Mouse (Mus musculus): ENCODE data around the gene Tstd2. TPM values are rescaled to one million over a fixed set of nuclear protein-coding genes. Genes with fewer than 3 reads are reported as not detected.

The Tstd2 gene
- 23.4 and 26.6 TPM in 2 replicates for polyA plus RNA-seq (2014; fragmentation: Nextera tagmentation; extraction: Ambion mirVana)

- WGBS (ENCODE audit: insufficient replicate concordance) = under 1% methylated on average over 86 of the region's 90 CpGs
- H3K4me2 ChIP-seq = peak within 1 kb of the TSS; percentile 67
- peaks cover 13% of the 10 kb centered on the region for H3K4me1 ChIP-seq (ENCODE audit: control insufficient read depth, insufficient read depth, low read length)
- H3K27ac ChIP-seq (ENCODE audit: low read depth, low read length) = peak within 1 kb of the TSS; percentile 99
- peaks cover 8% of the 10 kb centered on the region for H3K36me3 ChIP-seq (ENCODE audit: control insufficient read depth, insufficient read depth, low read length)
- H3K9ac ChIP-seq (ENCODE audit: low read depth, low read length) = peak within 1 kb of the TSS; percentile 90
- H3K9me3 ChIP-seq (replicated peaks; ENCODE audit: control insufficient read depth, low read length) = no peaks in the 10 kb centered on the region
- peak; percentile 90 for ATAC-seq (replicated peaks; ENCODE audit: insufficient number of reproducible peaks, low FRiP score, low TSS enrichment)
- H3K4me3 ChIP-seq (ENCODE audit: low read depth, low read length) = peak within 1 kb of the TSS; percentile 88
- H3K27me3 ChIP-seq (ENCODE audit: control insufficient read depth, insufficient read depth, low read length) = no peaks in the 10 kb centered on the region
Observed at GRCm38 (mm10) chr4:46138287-46139222, at the start of gene Tstd2, which contains the start of gene Ncbp1. Tstd2 (minus strand) TSS chr4:46138694. Ncbp1 (plus strand) TSS chr4:46138613.

GRCm38 (mm10) chr4:46186466-46186865 lies 48.0 kb upstream of the Tstd2 start:
- Histone ChIP-seq H3K4me1 (ENCODE audit: control insufficient read depth, insufficient read depth, low read length) (no peaks in the 10 kb centered on the region), H3K4me3 (ENCODE audit: low read depth, low read length) (no peak overlapping the region), H3K9ac (ENCODE audit: low read depth, low read length) (no peak overlapping the region), H3K36me3 (ENCODE audit: control insufficient read depth, insufficient read depth, low read length) (peaks cover 16% of the 10 kb centered on the region), H3K27ac (ENCODE audit: low read depth, low read length) (no peak overlapping the region), H3K9me3 (replicated peaks; ENCODE audit: control insufficient read depth, low read length) (no peaks in the 10 kb centered on the region), H3K4me2 (no peak overlapping the region), H3K27me3 (ENCODE audit: control insufficient read depth, insufficient read depth, low read length) (no peaks in the 10 kb centered on the region)
- no peak for ATAC-seq (replicated peaks; ENCODE audit: insufficient number of reproducible peaks, low FRiP score, low TSS enrichment)
- WGBS (ENCODE audit: insufficient replicate concordance) = 84% methylated on average over 3 of the region's 3 CpGs

DNA sequence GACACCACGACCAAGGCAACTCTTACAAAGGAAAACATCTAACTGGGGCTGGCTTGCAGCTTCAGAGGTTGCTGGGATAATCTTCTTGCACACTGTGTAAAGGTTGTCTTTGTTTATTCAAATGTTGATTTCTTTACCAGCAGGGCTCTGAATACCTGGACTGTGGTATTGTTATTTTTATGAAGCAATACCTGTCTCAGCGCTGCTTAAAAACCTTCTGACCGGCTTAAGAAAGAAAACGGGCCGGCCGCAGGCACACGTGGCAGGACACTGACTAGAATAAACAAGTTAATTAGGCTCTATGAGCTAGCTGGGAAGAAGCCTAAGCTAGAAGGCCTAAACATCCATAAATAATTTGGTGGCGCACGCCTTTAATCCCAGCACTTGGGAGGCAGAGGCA lies 47.4 kb upstream of the Tstd2 start:
- Histone ChIP-seq H3K4me1 (ENCODE audit: control insufficient read depth, insufficient read depth, low read length) (no peaks in the 10 kb centered on the region), H3K36me3 (ENCODE audit: control insufficient read depth, insufficient read depth, low read length) (peaks cover 16% of the 10 kb centered on the region), H3K27ac (ENCODE audit: low read depth, low read length) (no peak overlapping the region), H3K4me3 (ENCODE audit: low read depth, low read length) (no peak overlapping the region), H3K4me2 (no peak overlapping the region), H3K27me3 (ENCODE audit: control insufficient read depth, insufficient read depth, low read length) (no peaks in the 10 kb centered on the region), H3K9me3 (replicated peaks; ENCODE audit: control insufficient read depth, low read length) (no peaks in the 10 kb centered on the region), H3K9ac (ENCODE audit: low read depth, low read length) (no peak overlapping the region)
- no peak for ATAC-seq (replicated peaks; ENCODE audit: insufficient number of reproducible peaks, low FRiP score, low TSS enrichment)
- 82% methylated on average over 9 of the region's 9 CpGs for WGBS (ENCODE audit: insufficient replicate concordance)

DNA sequence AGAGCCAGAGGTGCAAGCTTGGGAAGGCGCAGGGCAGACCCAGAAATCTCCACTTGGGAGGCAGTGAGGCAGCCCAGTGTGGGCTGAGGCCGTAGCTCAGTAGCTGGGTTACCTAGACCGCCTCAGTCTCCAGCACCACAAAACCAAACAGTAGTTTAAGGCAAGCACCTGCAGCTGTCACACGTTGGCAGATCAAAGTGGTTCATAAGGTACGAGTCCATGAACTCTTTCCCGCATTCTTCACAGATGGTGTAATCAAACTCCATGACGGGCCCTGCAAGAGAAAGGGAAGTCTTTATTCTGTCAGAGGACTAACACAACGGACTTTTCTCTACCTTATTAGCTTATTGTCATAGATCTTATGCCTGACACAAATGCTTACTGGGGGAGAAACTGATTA lies 46.9 kb upstream of the Tstd2 start:
- Histone ChIP-seq H3K4me2 (no peak overlapping the region), H3K9ac (ENCODE audit: low read depth, low read length) (no peak overlapping the region), H3K27ac (ENCODE audit: low read depth, low read length) (no peak overlapping the region), H3K4me1 (ENCODE audit: control insufficient read depth, insufficient read depth, low read length) (no peaks in the 10 kb centered on the region), H3K27me3 (ENCODE audit: control insufficient read depth, insufficient read depth, low read length) (no peaks in the 10 kb centered on the region), H3K4me3 (ENCODE audit: low read depth, low read length) (no peak overlapping the region), H3K9me3 (replicated peaks; ENCODE audit: control insufficient read depth, low read length) (no peaks in the 10 kb centered on the region), H3K36me3 (ENCODE audit: control insufficient read depth, insufficient read depth, low read length) (peaks cover 14% of the 10 kb centered on the region)
- WGBS (ENCODE audit: insufficient replicate concordance) = 75% methylated on average over 8 of the region's 8 CpGs
- no peak for ATAC-seq (replicated peaks; ENCODE audit: insufficient number of reproducible peaks, low FRiP score, low TSS enrichment)

GRCm38 (mm10) chr4:46182181-46182580 lies 43.7 kb upstream of the Tstd2 start:
- WGBS (ENCODE audit: insufficient replicate concordance) = 83% methylated on average over 7 of the region's 7 CpGs
- Histone ChIP-seq H3K27me3 (ENCODE audit: control insufficient read depth, insufficient read depth, low read length) (no peaks in the 10 kb centered on the region), H3K9me3 (replicated peaks; ENCODE audit: control insufficient read depth, low read length) (no peaks in the 10 kb centered on the region), H3K9ac (ENCODE audit: low read depth, low read length) (no peak overlapping the region), H3K4me2 (no peak overlapping the region), H3K36me3 (ENCODE audit: control insufficient read depth, insufficient read depth, low read length) (peaks cover 22% of the 10 kb centered on the region), H3K4me3 (ENCODE audit: low read depth, low read length) (no peak overlapping the region), H3K4me1 (ENCODE audit: control insufficient read depth, insufficient read depth, low read length) (no peaks in the 10 kb centered on the region), H3K27ac (ENCODE audit: low read depth, low read length) (no peak overlapping the region)
- no peak for ATAC-seq (replicated peaks; ENCODE audit: insufficient number of reproducible peaks, low FRiP score, low TSS enrichment)

DNA sequence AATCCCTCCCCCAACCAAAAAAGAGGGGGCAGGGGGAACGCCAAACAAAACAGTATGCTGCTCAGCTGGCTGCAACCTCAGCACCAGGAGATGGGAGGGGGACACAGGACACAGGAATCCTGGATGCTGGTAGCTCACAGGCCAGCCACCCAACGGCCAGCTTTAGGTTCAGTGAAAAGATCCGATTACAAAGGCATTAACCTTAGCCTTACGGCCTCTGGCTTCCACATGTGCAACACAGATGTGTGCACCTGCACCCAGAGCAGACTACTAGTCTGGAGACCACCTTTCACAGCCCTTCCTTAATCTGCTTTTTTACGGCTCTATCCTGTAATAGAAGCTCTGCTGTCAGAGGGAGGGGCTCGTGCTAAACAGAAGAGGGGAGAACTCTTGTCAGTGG lies 42.7 kb upstream of the Tstd2 start:
- H3K27ac ChIP-seq (ENCODE audit: low read depth, low read length) = no peak overlapping the region

GRCm38 (mm10) chr4:46177496-46177895 lies 39.0 kb upstream of the Tstd2 start:
- 80% methylated on average over 7 of the region's 7 CpGs for WGBS (ENCODE audit: insufficient replicate concordance)
- no peak for ATAC-seq (replicated peaks; ENCODE audit: insufficient number of reproducible peaks, low FRiP score, low TSS enrichment)

More for the DNA sequence above, 42.7 kb upstream of the Tstd2 start:
- WGBS (ENCODE audit: insufficient replicate concordance) = 74% methylated on average over 6 of the region's 6 CpGs
- Histone ChIP-seq H3K4me2 (no peak overlapping the region), H3K36me3 (ENCODE audit: control insufficient read depth, insufficient read depth, low read length) (peaks cover 22% of the 10 kb centered on the region), H3K4me1 (ENCODE audit: control insufficient read depth, insufficient read depth, low read length) (no peaks in the 10 kb centered on the region), H3K27me3 (ENCODE audit: control insufficient read depth, insufficient read depth, low read length) (no peaks in the 10 kb centered on the region), H3K4me3 (ENCODE audit: low read depth, low read length) (no peak overlapping the region), H3K9me3 (replicated peaks; ENCODE audit: control insufficient read depth, low read length) (no peaks in the 10 kb centered on the region), H3K9ac (ENCODE audit: low read depth, low read length) (no peak overlapping the region)
- ATAC-seq (replicated peaks; ENCODE audit: insufficient number of reproducible peaks, low FRiP score, low TSS enrichment) = no peak

GRCm38 (mm10) chr4:46177018-46177417 lies 38.5 kb upstream of the Tstd2 start:
- Histone ChIP-seq H3K36me3 (ENCODE audit: control insufficient read depth, insufficient read depth, low read length) (peaks cover 27% of the 10 kb centered on the region), H3K9me3 (replicated peaks; ENCODE audit: control insufficient read depth, low read length) (no peaks in the 10 kb centered on the region), H3K27me3 (ENCODE audit: control insufficient read depth, insufficient read depth, low read length) (no peaks in the 10 kb centered on the region), H3K27ac (ENCODE audit: low read depth, low read length) (no peak overlapping the region), H3K4me2 (no peak overlapping the region), H3K4me1 (ENCODE audit: control insufficient read depth, insufficient read depth, low read length) (no peaks in the 10 kb centered on the region), H3K4me3 (ENCODE audit: low read depth, low read length) (no peak overlapping the region), H3K9ac (ENCODE audit: low read depth, low read length) (no peak overlapping the region)
- no peak for ATAC-seq (replicated peaks; ENCODE audit: insufficient number of reproducible peaks, low FRiP score, low TSS enrichment)
- WGBS (ENCODE audit: insufficient replicate concordance) = 84% methylated on average over 5 of the region's 5 CpGs

More at GRCm38 (mm10) chr4:46177496-46177895, 39.0 kb upstream of the Tstd2 start:
- Histone ChIP-seq H3K27me3 (ENCODE audit: control insufficient read depth, insufficient read depth, low read length) (no peaks in the 10 kb centered on the region), H3K4me3 (ENCODE audit: low read depth, low read length) (no peak overlapping the region), H3K9me3 (replicated peaks; ENCODE audit: control insufficient read depth, low read length) (no peaks in the 10 kb centered on the region), H3K27ac (ENCODE audit: low read depth, low read length) (no peak overlapping the region), H3K4me2 (no peak overlapping the region), H3K9ac (ENCODE audit: low read depth, low read length) (no peak overlapping the region), H3K36me3 (ENCODE audit: control insufficient read depth, insufficient read depth, low read length) (peaks cover 25% of the 10 kb centered on the region), H3K4me1 (ENCODE audit: control insufficient read depth, insufficient read depth, low read length) (no peaks in the 10 kb centered on the region)
